Mouse (Mus musculus) urinary bladder, postnatal 10 days (tissue): ENCODE measurements around the gene Dpep3.

Experiments
- DNase-seq: peaks from one replicate; pipeline ENCODE4 v3.0.0; 2022; ENCODE audit warnings: low spot score

Gene Dpep3

GRCm38 (mm10) chr8:105975363-105975762 lies 3.9 kb downstream of the Dpep3 start:
- DNase-seq, result no peak

- no peak for DNase-seq
These were observed 8.1 kb downstream of the Dpep3 start for GRCm38 (mm10) chr8:105971019-105971720.

GRCm38 (mm10) chr8:105969367-105969766 lies 9.9 kb downstream of the Dpep3 start:
- DNase-seq, result no peak

- DNase-seq, result no peak
These were observed 12.4 kb downstream of the Dpep3 start for GRCm38 (mm10) chr8:105966692-105967311.

- peak; percentile 47 for DNase-seq
These were observed 13.3 kb downstream of the Dpep3 start, which contains the start of gene Slc12a4 for GRCm38 (mm10) chr8:105965905-105966341. TSS of gene Slc12a4 (minus strand) at chr8:105966097.

GRCm38 (mm10) chr8:105965266-105965904 lies 13.8 kb downstream of the Dpep3 start:
- no peak for DNase-seq

- no peak for DNase-seq
These were observed 14.5 kb downstream of the Dpep3 start for GRCm38 (mm10) chr8:105964506-105965265.

- DNase-seq, result no peak
These were observed 17.7 kb downstream of the Dpep3 start for GRCm38 (mm10) chr8:105961536-105961935.

- no peak for DNase-seq
These were observed 18.1 kb downstream of the Dpep3 start for GRCm38 (mm10) chr8:105961101-105961500.

GRCm38 (mm10) chr8:105959350-105959749 lies 19.9 kb downstream of the Dpep3 start:
- DNase-seq, result peak; percentile 58

- no peak for DNase-seq
These were observed 21.4 kb downstream of the Dpep3 start for GRCm38 (mm10) chr8:105957813-105958212.

- DNase-seq, result no peak
These were observed 22.7 kb downstream of the Dpep3 start for GRCm38 (mm10) chr8:105956556-105956955.

- no peak for DNase-seq
These were observed 28.1 kb downstream of the Dpep3 start for GRCm38 (mm10) chr8:105951057-105951659.

GRCm38 (mm10) chr8:105949350-105949749 lies 29.9 kb downstream of the Dpep3 start:
- DNase-seq, result no peak

GRCm38 (mm10) chr8:105943321-105943739 lies 35.9 kb downstream of the Dpep3 start, which contains the start of gene Lcat:
TSS of gene Lcat (minus strand) at chr8:105943382.
- DNase-seq, result no peak

GRCm38 (mm10) chr8:105942542-105942941 lies 36.7 kb downstream of the Dpep3 start:
- no peak for DNase-seq

- no peak for DNase-seq
These were observed 37.2 kb downstream of the Dpep3 start for GRCm38 (mm10) chr8:105942026-105942425.

- DNase-seq, result no peak
These were observed 40.9 kb downstream of the Dpep3 start, which contains the start of gene Psmb10 for GRCm38 (mm10) chr8:105938306-105938669. TSS of gene Psmb10 (minus strand) at chr8:105938444.

- no peak for DNase-seq
These were observed 41.5 kb downstream of the Dpep3 start for GRCm38 (mm10) chr8:105937496-105938305.

GRCm38 (mm10) chr8:105936866-105937475 lies 42.3 kb downstream of the Dpep3 start:
- DNase-seq, result peak; percentile 42
